15 mouse cellular contexts compared by ENCODE assay signal in the genomic region with DNA sequence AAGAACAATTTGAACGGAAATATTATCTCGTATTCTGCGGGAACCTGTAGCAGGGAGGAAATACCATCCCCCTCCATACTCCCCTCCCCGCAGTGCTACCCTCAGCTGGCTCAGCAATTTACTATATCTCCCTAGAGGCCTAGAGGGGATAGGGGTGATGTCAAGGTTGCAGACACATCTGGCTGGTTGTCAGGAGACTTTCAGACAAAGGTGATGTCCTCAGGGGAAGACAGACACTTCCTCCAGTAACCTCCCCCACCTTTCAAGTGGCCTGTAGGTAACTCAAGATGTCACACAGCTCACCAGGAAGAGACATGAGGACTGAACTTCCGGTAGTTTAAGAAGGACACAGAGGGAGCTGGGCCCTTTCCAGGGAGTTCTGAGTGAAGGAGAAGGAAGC. TPM values are rescaled to one million over a fixed set of nuclear protein-coding genes. Genes with fewer than 3 reads are reported as not detected.
DNase-seq lines count a peak whose midpoint lies in the region; ATAC-seq and TF ChIP-seq lines count a peak whose summit lies in the region.
"Had no signal": no experiment of that assay in that cellular context is flagged by ENCODE, and none has a peak within 500 bp of the region (broad histone marks: within the 10 kb centered on the region; RNA-seq: fewer than 3 reads in every experiment).

No protein-coding gene starts in this region.

- peak; percentile 17 for DNase-seq in kidney, postnatal 14 days
- DNase-seq in kidney, adult 9 months = no peak
- no peak for DNase-seq in ES-E14 (ENCODE audit: low read depth, low spot score)
- DNase-seq in thymus, postnatal 36 days = peak; percentile 31 to 44
- no peak for DNase-seq in left cerebral cortex, adult 18-20 months (ENCODE audit: low spot score in 2 of 2)
- no peak for DNase-seq in layer of hippocampus, postnatal 36 days
- DNase-seq in gastrocnemius, postnatal 25 days = no peak
- DNase-seq: cerebellum, adult 11 months; cerebellum, postnatal 36 days; heart, postnatal 36 days; lung, embryonic 14.5 days; right cerebral cortex, postnatal 25 days had no signal

- H3K9me3 ChIP-seq in ES-E14 (ENCODE audit: control insufficient read depth, insufficient read depth, low read depth, low read length) = no peaks in the 10 kb centered on the region
- H3K9me3 ChIP-seq in embryonic facial prominence, embryonic 13.5 days = no peaks in the 10 kb centered on the region
- H3K9me3 ChIP-seq: forebrain, embryonic 15.5 days had no signal

- H3K27ac ChIP-seq in ES-E14 (ENCODE audit: insufficient read depth, low read depth, low read length, poor library complexity, severe bottlenecking) = peak overlapping the region; percentile 88; the same call in 1 of the 2 replicates
- H3K27ac ChIP-seq in embryonic facial prominence, embryonic 13.5 days = peak overlapping the region; percentile 22
- H3K27ac ChIP-seq: forebrain, embryonic 15.5 days had no signal

- peaks cover 16 to 32% of the 10 kb centered on the region in 2 experiments for H3K4me1 ChIP-seq in ES-E14 (ENCODE audit: control insufficient read depth in 2 of 2, insufficient read depth in 2 of 2, low read length in 2 of 2, poor library complexity in 1 of 2)
- H3K4me1 ChIP-seq in embryonic facial prominence, embryonic 13.5 days = peaks cover 41% of the 10 kb centered on the region
- H3K4me1 ChIP-seq: forebrain, embryonic 15.5 days had no signal

- H3K27me3 ChIP-seq in embryonic facial prominence, embryonic 13.5 days = no peaks in the 10 kb centered on the region
- H3K27me3 ChIP-seq: forebrain, embryonic 15.5 days had no signal

- H3K9ac ChIP-seq in ES-E14 (ENCODE audit: insufficient read depth, low read depth, low read length, poor library complexity, severe bottlenecking) = peak overlapping the region; percentile 73
- no peak overlapping the region for H3K9ac ChIP-seq in embryonic facial prominence, embryonic 13.5 days
- H3K9ac ChIP-seq: forebrain, embryonic 15.5 days; lung, embryonic 14.5 days had no signal

- H3K4me3 ChIP-seq in ES-E14 (ENCODE audit: insufficient read depth in 1 of 2, low read depth in 1 of 2, low read length in 2 of 2, poor library complexity in 1 of 2, severe bottlenecking in 1 of 2) = peak overlapping the region; percentile 35 to 58; a peak in 3 of 4 replicates
- H3K4me3 ChIP-seq in embryonic facial prominence, embryonic 13.5 days = no peak overlapping the region
- H3K4me3 ChIP-seq: forebrain, embryonic 15.5 days; megakaryocyte, embryonic 14.5 days had no signal

- ATAC-seq in embryonic facial prominence, embryonic 13.5 days (ENCODE audit: insufficient number of reproducible peaks, insufficient read depth, low FRiP score, low TSS enrichment, low read depth) = no peak
- ATAC-seq: forebrain, embryonic 15.5 days had no signal

- in situ Hi-C loops in ES-E14 (cut with MboI; ENCODE audit: low sequenced_read_pairs in 2 of 2, unreplicated experiment in 2 of 2) = no loop called here

- H3K4me2 ChIP-seq in embryonic facial prominence, embryonic 13.5 days = no peak overlapping the region
- H3K4me2 ChIP-seq: forebrain, embryonic 15.5 days; lung, embryonic 14.5 days had no signal

- H3K36me3 ChIP-seq in ES-E14 (ENCODE audit: control insufficient read depth, insufficient read depth, low read length, poor library complexity, severe bottlenecking) = no peaks in the 10 kb centered on the region
- no peaks in the 10 kb centered on the region for H3K36me3 ChIP-seq in embryonic facial prominence, embryonic 13.5 days
- H3K36me3 ChIP-seq: forebrain, embryonic 15.5 days had no signal

- WGBS in embryonic facial prominence, embryonic 13.5 days = 25% methylated on average over 5 of the region's 5 CpGs

TF ChIP-seq in ES-E14, 5 proteins besides CTCF, POLR2A, EP300 and RAD21:
- no peak for TF ChIP-seq ZNF384 (IDR thresholded peaks at IDR 0.05; ENCODE audit: low read depth, low read length)
- TF ChIP-seq CHD2 (IDR thresholded peaks at IDR 0.05; ENCODE audit: low read depth, low read length) = peak; percentile 16; the same call in 1 of the 2 replicates
- no peak for TF ChIP-seq HCFC1 (IDR thresholded peaks at IDR 0.05; ENCODE audit: borderline replicate concordance, insufficient read depth, low read length)
- no peak for TF ChIP-seq ZC3H11A (IDR thresholded peaks at IDR 0.05; ENCODE audit: borderline replicate concordance, low read depth, low read length)
- TF ChIP-seq MAFK (IDR thresholded peaks at IDR 0.05; ENCODE audit: insufficient read depth, low read depth, low read length) = peak; percentile 82

RNA-seq across cellular contexts. Expression of a gene that starts 6.6 kb away (rescaled TPM):
- 35.7 and 62.4 TPM in 2 replicates for total RNA-seq in ES-E14 (2012; rRNA removed)
- 67.8 and 71.5 TPM in 2 replicates for polyA plus RNA-seq in embryonic facial prominence, embryonic 13.5 days (2015; fragmentation: Nextera tagmentation; extraction: Ambion mirVana)
- 1 to 10 TPM; 2.9 to 3.4 TPM for total RNA-seq in left cerebral cortex, adult 18-20 months (2021)
- 1 to 10 TPM; 1.2 to 2.8 TPM for total RNA-seq in layer of hippocampus, postnatal 36 days (2021)
- total RNA-seq in gastrocnemius, postnatal 25 days (2021) = 1 to 10 TPM; 2.3 to 3.6 TPM

RNA-seq across cellular contexts. Expression of a gene that starts 19.4 kb away (rescaled TPM):
- total RNA-seq in ES-E14 (2012; rRNA removed) = 80.8 and 89.5 TPM in 2 replicates
- polyA plus RNA-seq in embryonic facial prominence, embryonic 13.5 days (2015; fragmentation: Nextera tagmentation; extraction: Ambion mirVana) = 142 TPM in 2 replicates
- total RNA-seq in left cerebral cortex, adult 18-20 months (2021) = 10 to 100 TPM; 57.3 to 62.1 TPM
- total RNA-seq in layer of hippocampus, postnatal 36 days (2021) = 10 to 100 TPM; 61.1 to 65.8 TPM
- 10 to 100 TPM; 61.9 to 62.8 TPM for total RNA-seq in gastrocnemius, postnatal 25 days (2021)

RNA-seq across cellular contexts. Expression of a gene that starts 23.5 kb away (rescaled TPM):
- total RNA-seq in ES-E14 (2012; rRNA removed) = 122 and 124 TPM in 2 replicates
- polyA plus RNA-seq in embryonic facial prominence, embryonic 13.5 days (2015; fragmentation: Nextera tagmentation; extraction: Ambion mirVana) = 102 and 109 TPM in 2 replicates
- total RNA-seq in left cerebral cortex, adult 18-20 months (2021) = 10 to 100 TPM; 40.2 to 41.0 TPM
- total RNA-seq in layer of hippocampus, postnatal 36 days (2021) = 10 to 100 TPM; 34.0 to 35.1 TPM
- total RNA-seq in gastrocnemius, postnatal 25 days (2021) = 10 to 100 TPM in 1 of 2 experiments, 1 to 10 TPM in 1; 6.5 to 10.5 TPM

RNA-seq across cellular contexts. Expression of a gene that starts 32.6 kb away (rescaled TPM):
- total RNA-seq in ES-E14 (2012; rRNA removed) = 153 and 310 TPM in 2 replicates
- polyA plus RNA-seq in embryonic facial prominence, embryonic 13.5 days (2015; fragmentation: Nextera tagmentation; extraction: Ambion mirVana) = 13.4 and 15.4 TPM in 2 replicates
- total RNA-seq in left cerebral cortex, adult 18-20 months (2021) = 1 to 10 TPM; 2.3 to 2.9 TPM
- total RNA-seq in layer of hippocampus, postnatal 36 days (2021) = 1 to 10 TPM; 1.9 to 3.6 TPM
- 1 to 10 TPM; 1.6 to 3.0 TPM for total RNA-seq in gastrocnemius, postnatal 25 days (2021)

RNA-seq across cellular contexts. Expression of a gene that starts 46.0 kb away (rescaled TPM):
- total RNA-seq in ES-E14 (2012; rRNA removed) = 1.5 and 3.1 TPM in 2 replicates
- 0.27 and 2.6 TPM in 2 replicates for polyA plus RNA-seq in embryonic facial prominence, embryonic 13.5 days (2015; fragmentation: Nextera tagmentation; extraction: Ambion mirVana)
- 1 to 10 TPM in 1 of 2 experiments, under 1 TPM in 1; 0.98 to 1.7 TPM for total RNA-seq in left cerebral cortex, adult 18-20 months (2021)
- total RNA-seq in layer of hippocampus, postnatal 36 days (2021) = 1 to 10 TPM in 1 of 2 experiments, under 1 TPM in 1; 0.63 to 1.2 TPM
- total RNA-seq in gastrocnemius, postnatal 25 days (2021) = 1 to 10 TPM; 1.0 to 1.6 TPM

Comparison
In these comparisons a context has a peak if more than half of its experiments do, and no peak if none do; other contexts are left out.
1. DNase-seq: peak in kidney, postnatal 14 days (single experiment) and thymus, postnatal 36 days (2 of 2); none in kidney, adult 9 months (single experiment), ES-E14 (single experiment), left cerebral cortex, adult 18-20 months (0 of 2), layer of hippocampus, postnatal 36 days (0 of 2) and gastrocnemius, postnatal 25 days (single experiment).